Mouse (Mus musculus) midbrain, embryonic 15.5 days (tissue): ENCODE measurements around the gene Ubap2. TPM values are rescaled to one million over a fixed set of nuclear protein-coding genes. Genes with fewer than 3 reads are reported as not detected.

Source experiments
- ATAC-seq: fragments of 200-750 bp; cut with Nextera tagmentation; replicated peaks from 2 replicates; pipeline ENCODE4 v1.8.0; 2017; ENCODE audit warnings: moderate TSS enrichment
- H3K27ac ChIP-seq: fragments of 300-500 bp; sonication (generic); 2 replicates; pipeline ENCODE4 v1.5.1; 2015; ENCODE audit warnings: mild to moderate bottlenecking, inconsistent platforms
- H3K27me3 ChIP-seq: fragments of 300-500 bp; sonication (generic); replicated peaks from 2 replicates; pipeline ENCODE4 v1.6.1; 2015; ENCODE audit warnings: inconsistent platforms
- H3K36me3 ChIP-seq: fragments of 300-500 bp; sonication (generic); replicated peaks from 2 replicates; pipeline ENCODE4 v1.6.1; 2015; ENCODE audit warnings: inconsistent platforms
- H3K4me1 ChIP-seq: fragments of 300-500 bp; sonication (generic); 2 replicates; pipeline ENCODE4 v1.6.1; 2015; ENCODE audit warnings: inconsistent platforms
- H3K4me2 ChIP-seq: fragments of 300-500 bp; sonication (generic); 2 replicates; pipeline ENCODE4 v1.6.1; 2015; ENCODE audit warnings: inconsistent platforms, mild to moderate bottlenecking, moderate library complexity
- H3K4me3 ChIP-seq: fragments of 300-500 bp; sonication (generic); 2 replicates; pipeline ENCODE4 v1.5.1; 2015; ENCODE audit warnings: mild to moderate bottlenecking, inconsistent platforms
- H3K9ac ChIP-seq: fragments of 300-500 bp; sonication (generic); 2 replicates; pipeline ENCODE4 v1.6.1; 2015; ENCODE audit warnings: mild to moderate bottlenecking, inconsistent platforms
- H3K9me3 ChIP-seq: fragments of 300-500 bp; sonication (generic); 2 replicates; pipeline ENCODE4 v1.6.1; 2016; ENCODE audit warnings: inconsistent platforms
- WGBS: fragments of 180-500 bp; shearing (Covaris S2); methylation state at CpG from one replicate; pipeline ENCODE4 v1.1.7; 2015; ENCODE audit warnings: mixed read lengths; 5-methylcytosine and 5-hydroxymethylcytosine counted together
- polyA plus RNA-seq: library from polyadenylated mRNA; unstranded; fragments of >200 nt; fragmentation: Nextera tagmentation; extraction: Ambion mirVana; gene quantifications from 2 replicates; pipeline ENCODE4 v1.2.1, GENCODE M21; 2015

Gene Ubap2
- polyA plus RNA-seq, 1 experiment from 2014 or later, result 61.8 TPM

- no peak overlapping the region for H3K9ac ChIP-seq
- H3K27me3 ChIP-seq, result no peaks in the 10 kb centered on the region
- H3K4me3 ChIP-seq, result no peak overlapping the region
- peaks cover 46% of the 10 kb centered on the region for H3K36me3 ChIP-seq
- no peak for ATAC-seq
- H3K4me1 ChIP-seq, result no peaks in the 10 kb centered on the region
- no peak overlapping the region for H3K27ac ChIP-seq
- no peak overlapping the region for H3K4me2 ChIP-seq
- H3K9me3 ChIP-seq, result no peaks in the 10 kb centered on the region
- WGBS, result 79% methylated on average over 14 of the region's 14 CpGs
These were observed 82.1 kb downstream of the Ubap2 start for GRCm38 (mm10) chr4:41192544-41193512.

- Histone ChIP-seq H3K9me3 (no peaks in the 10 kb centered on the region), H3K4me1 (no peaks in the 10 kb centered on the region), H3K9ac (no peak overlapping the region), H3K27ac (no peak overlapping the region), H3K36me3 (peaks cover 27% of the 10 kb centered on the region), H3K27me3 (no peaks in the 10 kb centered on the region), H3K4me3 (no peak overlapping the region), H3K4me2 (no peak overlapping the region)
- 89% methylated on average over 2 of the region's 2 CpGs for WGBS
- no peak for ATAC-seq
These were observed 85.1 kb downstream of the Ubap2 start for GRCm38 (mm10) chr4:41189809-41190208.

- peaks cover 16% of the 10 kb centered on the region; the same call in 1 of the 2 replicates for H3K36me3 ChIP-seq
- WGBS, result 83% methylated on average over 15 of the region's 15 CpGs
- H3K9ac ChIP-seq, result no peak overlapping the region
- H3K9me3 ChIP-seq, result no peaks in the 10 kb centered on the region
- H3K27ac ChIP-seq, result no peak overlapping the region
- no peaks in the 10 kb centered on the region for H3K27me3 ChIP-seq
- ATAC-seq, result 0 out of 2 replicates have a peak, but pooled peaks have one; percentile 37
- no peak overlapping the region for H3K4me2 ChIP-seq
- no peaks in the 10 kb centered on the region for H3K4me1 ChIP-seq
- H3K4me3 ChIP-seq, result no peak overlapping the region
These were observed 94.9 kb downstream of the Ubap2 start for GRCm38 (mm10) chr4:41179825-41180725.

GRCm38 (mm10) chr4:41174631-41175030, 100.3 kb downstream of the Ubap2 start:
- peaks cover 16% of the 10 kb centered on the region; the same call in 1 of the 2 replicates for H3K36me3 ChIP-seq
- H3K4me2 ChIP-seq, result no peak overlapping the region
- ATAC-seq, result no peak
- H3K4me1 ChIP-seq, result no peaks in the 10 kb centered on the region
- no peaks in the 10 kb centered on the region for H3K27me3 ChIP-seq
- no peak overlapping the region for H3K9ac ChIP-seq
- no peaks in the 10 kb centered on the region for H3K9me3 ChIP-seq
- WGBS, result 85% methylated on average over 2 of the region's 2 CpGs
- H3K27ac ChIP-seq, result no peak overlapping the region
- no peak overlapping the region for H3K4me3 ChIP-seq

GRCm38 (mm10) chr4:41170970-41171369, 104.0 kb downstream of the Ubap2 start:
- Histone ChIP-seq H3K27me3 (no peaks in the 10 kb centered on the region), H3K4me1 (no peaks in the 10 kb centered on the region), H3K4me2 (no peak overlapping the region), H3K36me3 (0 out of 2 replicates have a peak, but pooled peaks cover 7% of the 10 kb centered on the region), H3K27ac (no peak overlapping the region), H3K9me3 (no peaks in the 10 kb centered on the region), H3K4me3 (no peak overlapping the region), H3K9ac (no peak overlapping the region)
- no peak for ATAC-seq
- whole genome bisulfite sequencing, result 86% methylated on average over 2 of the region's 2 CpGs

- Histone ChIP-seq H3K4me2 (no peak overlapping the region), H3K9ac (no peak overlapping the region), H3K4me3 (no peak overlapping the region), H3K27me3 (no peaks in the 10 kb centered on the region), H3K36me3 (no peaks in the 10 kb centered on the region), H3K9me3 (no peaks in the 10 kb centered on the region), H3K27ac (peak overlapping the region; percentile 32; the same call in 1 of the 2 replicates), H3K4me1 (peaks cover 10% of the 10 kb centered on the region; the same call in 1 of the 2 replicates)
- WGBS, result 71% methylated on average over 6 of the region's 6 CpGs
- no peak; the same call in 1 of the 2 replicates for ATAC-seq
These were observed 109.1 kb downstream of the Ubap2 start for GRCm38 (mm10) chr4:41165693-41166475.

- H3K27me3 ChIP-seq, result no peaks in the 10 kb centered on the region
- no peak overlapping the region for H3K9ac ChIP-seq
- H3K36me3 ChIP-seq, result no peaks in the 10 kb centered on the region
- H3K9me3 ChIP-seq, result no peaks in the 10 kb centered on the region
- whole genome bisulfite sequencing, result 17% methylated on average over 2 of the region's 2 CpGs
- H3K4me3 ChIP-seq, result no peak overlapping the region
- 0 out of 2 replicates have a peak, but pooled peaks have one; percentile 7 for ATAC-seq
- H3K4me2 ChIP-seq, result no peak overlapping the region
- H3K4me1 ChIP-seq, result peaks cover 10% of the 10 kb centered on the region; the same call in 1 of the 2 replicates
- H3K27ac ChIP-seq, result peak overlapping the region; percentile 32
These were observed 110.0 kb downstream of the Ubap2 start for GRCm38 (mm10) chr4:41164974-41165373.

GRCm38 (mm10) chr4:41161232-41161631, 113.7 kb downstream of the Ubap2 start:
- H3K36me3 ChIP-seq, result no peaks in the 10 kb centered on the region
- 98% methylated on average over 3 of the region's 3 CpGs for WGBS
- ATAC-seq, result no peak
- H3K4me3 ChIP-seq, result no peak overlapping the region
- H3K9me3 ChIP-seq, result no peaks in the 10 kb centered on the region
- H3K4me1 ChIP-seq, result peaks cover 13% of the 10 kb centered on the region; the same call in 1 of the 2 replicates
- no peak overlapping the region for H3K4me2 ChIP-seq
- H3K27me3 ChIP-seq, result no peaks in the 10 kb centered on the region
- no peak overlapping the region for H3K9ac ChIP-seq
- H3K27ac ChIP-seq, result no peak overlapping the region

- H3K4me3 ChIP-seq, result no peak overlapping the region
- no peak for ATAC-seq
- 93% methylated on average over 1 of the region's 1 CpGs for WGBS
- no peak overlapping the region for H3K4me2 ChIP-seq
- no peak overlapping the region for H3K9ac ChIP-seq
- no peak overlapping the region for H3K27ac ChIP-seq
- no peaks in the 10 kb centered on the region for H3K9me3 ChIP-seq
- no peaks in the 10 kb centered on the region for H3K36me3 ChIP-seq
- 0 out of 2 replicates have a peak, but pooled peaks cover 3% of the 10 kb centered on the region for H3K4me1 ChIP-seq
- no peaks in the 10 kb centered on the region for H3K27me3 ChIP-seq
These were observed 116.7 kb downstream of the Ubap2 start for GRCm38 (mm10) chr4:41158251-41158650.

GRCm38 (mm10) chr4:41156961-41157360, 118.0 kb downstream of the Ubap2 start:
- Histone ChIP-seq H3K27ac (no peak overlapping the region), H3K36me3 (no peaks in the 10 kb centered on the region), H3K4me3 (no peak overlapping the region), H3K27me3 (no peaks in the 10 kb centered on the region), H3K4me1 (0 out of 2 replicates have a peak, but pooled peaks cover 3% of the 10 kb centered on the region), H3K9me3 (no peaks in the 10 kb centered on the region), H3K4me2 (no peak overlapping the region), H3K9ac (no peak overlapping the region)
- no peak for ATAC-seq
- WGBS, result 85% methylated on average over 9 of the region's 9 CpGs

GRCm38 (mm10) chr4:41153146-41153545, 121.8 kb downstream of the Ubap2 start:
- no peak for ATAC-seq

More at GRCm38 (mm10) chr4:41153146-41153545, 121.8 kb downstream of the Ubap2 start:
- Histone ChIP-seq H3K4me1 (0 out of 2 replicates have a peak, but pooled peaks cover 3% of the 10 kb centered on the region), H3K27me3 (no peaks in the 10 kb centered on the region), H3K4me2 (no peak overlapping the region), H3K4me3 (no peak overlapping the region), H3K36me3 (no peaks in the 10 kb centered on the region), H3K27ac (no peak overlapping the region), H3K9ac (no peak overlapping the region), H3K9me3 (no peaks in the 10 kb centered on the region)
- WGBS, result 81% methylated on average over 3 of the region's 3 CpGs
